Comparison of ENCODE assay signal across 8 mouse cellular contexts in genomic region chr12:13248691-13249572, GRCm38 (mm10). TPM values are rescaled to one million over a fixed set of nuclear protein-coding genes. Genes with fewer than 3 reads are reported as not detected.
A peak's percentile ranks its signal among the peaks of the same experiment; 100 is the strongest.
DNase-seq lines count a peak whose midpoint lies in the region; ATAC-seq lines count a peak whose summit lies in the region.

Gene Ddx1, minus strand, starts transcription at chr12:13249213.

- DNase-seq in adipocyte (ENCODE audit: low spot score): peak; percentile 83
- DNase-seq in embryo, embryonic 10 days (ENCODE audit: low spot score): peak; percentile 81
- peak; percentile 77 for DNase-seq in gastrocnemius, postnatal 14 days
- peak; percentile 82 to 87 for DNase-seq in left cerebral cortex, postnatal 10 days (ENCODE audit: extremely low spot score in 1 of 2, low spot score in 2 of 2)
- peak; percentile 81 for DNase-seq in right cerebral cortex, postnatal 25 days
- DNase-seq in urinary bladder, postnatal 4 days (ENCODE audit: low spot score in 2 of 2): peak; percentile 75 to 80

- intact Hi-C loops in gastrocnemius, postnatal 14 days (cut with DNase I; ENCODE audit: low total_unique reads): no loop called here
- intact Hi-C loops in left cerebral cortex, postnatal 10 days (cut with DNase I): no loop called here

- ATAC-seq in inflammation-experienced regulatory T-cells, adult 6 months: peak; percentile 87
- peak; percentile 92 for ATAC-seq in megakaryocyte-erythroid progenitor cell, adult 5-6 weeks (replicated peaks; ENCODE audit: low FRiP score, low TSS enrichment, poor library complexity, severe bottlenecking)

RNA-seq across cellular contexts. Expression of gene Ddx1, which starts in this region (rescaled TPM):
- 10 to 100 TPM; 96.7 to 97.1 TPM for total RNA-seq in gastrocnemius, postnatal 14 days (2021)
- polyA plus RNA-seq in inflammation-experienced regulatory T-cells, adult 6 months (2017; shearing (Covaris generic)): 100 to 1,000 TPM in 1 of 3 experiments, 10 to 100 TPM in 2; 80.0 to 127 (median 81.4) TPM
- total RNA-seq in left cerebral cortex, postnatal 10 days (2021): 100 to 1,000 TPM; 136 to 148 TPM
- 80.1 and 98.9 TPM in 2 replicates for total RNA-seq in megakaryocyte-erythroid progenitor cell, adult 5-6 weeks (2014; fragmentation: Nextera tagmentation)
- 275 and 333 TPM in 2 replicates for total RNA-seq in megakaryocyte-erythroid progenitor cell, adult 5-6 weeks (2017)

Comparison
In these comparisons a context has a peak if more than half of its experiments do, and no peak if none do; other contexts are left out.
1. Peak in every context shown above with its lines: DNase-seq and ATAC-seq.